Mouse (Mus musculus) heart, embryonic 14.5 days (tissue): ENCODE data around the gene Atp2a2. TPM values are rescaled to one million over a fixed set of nuclear protein-coding genes. Genes with fewer than 3 reads are reported as not detected.
A peak's percentile ranks its signal among the peaks of the same experiment; 100 is the strongest.

ENCODE experiments used
- ATAC-seq: fragments of 200-750 bp; cut with Nextera tagmentation; 2 replicates; pipeline ENCODE4 v1.8.0; 2017; ENCODE audit warnings: low read depth, moderate TSS enrichment; ENCODE audit not compliant: insufficient number of reproducible peaks, insufficient read depth, low FRiP score
- H3K27ac ChIP-seq, 2 experiments: fragments of 200-500 bp in 1 of 2; fragments of 300-500 bp in 1 of 2; sonication (generic) in 1 of 2; replicated peaks in 1 of 2; 2 replicates each; pipeline ENCODE4 v1.5.1; 2012 to 2014; ENCODE audit warnings: low read depth in 2 of 2, low read length in 2 of 2, control low read depth in 1 of 2, mild to moderate bottlenecking in 1 of 2, mixed read lengths in 1 of 2; ENCODE audit not compliant: control insufficient read depth in 1 of 2, insufficient read depth in 1 of 2
- H3K27me3 ChIP-seq: fragments of 300-500 bp; sonication (generic); 2 replicates; pipeline ENCODE4 v1.6.1; 2014; ENCODE audit warnings: mild to moderate bottlenecking, low read length, control low read depth; ENCODE audit not compliant: control insufficient read depth, insufficient read depth
- H3K36me3 ChIP-seq: fragments of 300-500 bp; sonication (generic); 2 replicates; pipeline ENCODE4 v1.6.1; 2014; ENCODE audit warnings: mild to moderate bottlenecking, control low read depth, low read length, mixed read lengths; ENCODE audit not compliant: control insufficient read depth, insufficient read depth
- H3K4me1 ChIP-seq, 2 experiments: fragments of 200-500 bp in 1 of 2; fragments of 300-500 bp in 1 of 2; sonication (generic) in 1 of 2; 2 replicates each; pipeline ENCODE4 v1.6.1; 2012 to 2014; ENCODE audit warnings: low read length in 2 of 2, control low read depth in 1 of 2, mixed read lengths in 1 of 2; ENCODE audit not compliant: control insufficient read depth in 2 of 2, insufficient read depth in 2 of 2
- H3K4me2 ChIP-seq: fragments of 300-500 bp; sonication (generic); 2 replicates; pipeline ENCODE4 v1.6.1; 2014; ENCODE audit warnings: mild to moderate bottlenecking, low read length
- H3K4me3 ChIP-seq, 2 experiments: fragments of 200-500 bp in 1 of 2; fragments of 300-500 bp in 1 of 2; sonication (generic) in 1 of 2; 2 replicates each; pipeline ENCODE4 v1.5.1; 2012 to 2014; ENCODE audit warnings: low read length in 2 of 2, mild to moderate bottlenecking in 2 of 2, control low read depth in 1 of 2, low read depth in 1 of 2, moderate library complexity in 1 of 2; ENCODE audit not compliant: control insufficient read depth in 1 of 2, insufficient read depth in 1 of 2
- H3K9ac ChIP-seq: fragments of 300-500 bp; sonication (generic); 2 replicates; pipeline ENCODE4 v1.6.1; 2014; ENCODE audit warnings: mild to moderate bottlenecking, low read length
- H3K9me3 ChIP-seq: fragments of 300-500 bp; sonication (generic); 2 replicates; pipeline ENCODE4 v1.6.1; 2016; ENCODE audit warnings: low read length, control low read depth; ENCODE audit not compliant: control insufficient read depth
- WGBS: fragments of 180-500 bp; shearing (Covaris S2); extraction: QIAGEN DNeasy Blood & Tissue Kit; methylation state at CpG from one replicate; pipeline ENCODE4 v1.1.7; 2014; 5-methylcytosine and 5-hydroxymethylcytosine counted together
- polyA plus RNA-seq: library from polyadenylated mRNA; unstranded; fragments of >200 nt; fragmentation: Nextera tagmentation; extraction: Ambion mirVana; gene quantifications from 2 replicates; pipeline ENCODE4 v1.2.1, GENCODE M21; 2014

The Atp2a2 gene
- 472 and 483 TPM in 2 replicates for polyA plus RNA-seq

DNA sequence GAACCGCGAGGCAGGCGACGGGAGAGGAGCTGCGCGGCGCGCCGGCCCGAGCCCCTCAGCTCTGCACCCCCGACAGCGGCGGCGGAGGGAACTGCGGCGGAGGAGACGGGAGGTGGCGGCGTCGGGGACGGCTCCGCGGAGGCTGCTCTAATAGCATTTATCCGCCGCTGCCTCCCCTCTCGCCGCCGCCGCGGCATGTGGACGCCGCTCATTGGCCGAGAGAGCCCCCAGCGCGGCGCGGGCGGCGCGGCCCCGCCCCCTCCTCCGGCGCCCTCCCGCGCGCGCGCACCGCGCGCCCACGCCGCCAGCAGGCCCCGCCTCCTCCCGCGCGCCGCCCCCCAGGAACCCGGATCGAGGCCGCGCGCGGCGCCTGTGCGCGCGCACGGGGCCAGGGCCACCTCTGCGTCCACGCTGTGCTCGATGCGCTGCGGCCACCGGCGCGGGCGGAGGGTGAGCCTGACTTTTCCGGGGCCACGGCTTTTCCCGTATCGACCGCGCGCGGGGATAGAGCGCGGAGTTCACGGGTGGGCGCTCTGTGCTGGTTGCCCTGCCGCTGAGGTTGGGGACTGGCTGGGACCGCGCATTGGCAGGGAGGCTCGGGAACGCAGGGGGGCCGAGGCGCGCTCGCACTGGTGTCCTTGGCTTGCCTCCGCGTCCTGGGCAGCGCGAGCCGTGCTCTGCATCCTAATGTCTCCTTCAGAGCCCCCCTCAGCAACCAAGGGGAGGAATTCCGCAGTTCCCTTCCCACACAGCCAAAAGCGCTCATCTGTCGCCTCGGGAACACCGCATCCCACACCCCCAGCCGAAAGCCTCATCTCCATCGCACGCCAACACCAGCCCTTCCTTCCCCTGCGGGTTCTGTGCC is at the start of gene Atp2a2:
Gene Atp2a2, minus strand, starts transcription at position 149 of the 865 bp plus-strand sequence.
- H3K4me3 ChIP-seq: peak within 1 kb of the TSS; percentile 96 to 98
- H3K4me2 ChIP-seq: peak within 1 kb of the TSS; percentile 83
- peaks cover 33% of the 10 kb centered on the region for H3K36me3 ChIP-seq
- peaks cover 3 to 20% of the 10 kb centered on the region in 2 experiments; a peak in 3 of 4 replicates for H3K4me1 ChIP-seq
- ATAC-seq: peak; percentile 91
- peak within 1 kb of the TSS; percentile 99 for H3K9ac ChIP-seq
- H3K9me3 ChIP-seq: peaks cover 4% of the 10 kb centered on the region; the same call in 1 of the 2 replicates
- H3K27me3 ChIP-seq: no peaks in the 10 kb centered on the region
- H3K27ac ChIP-seq: peak within 1 kb of the TSS; percentile 97 to 100
- WGBS: under 1% methylated on average over 90 of the region's 113 CpGs

DNA sequence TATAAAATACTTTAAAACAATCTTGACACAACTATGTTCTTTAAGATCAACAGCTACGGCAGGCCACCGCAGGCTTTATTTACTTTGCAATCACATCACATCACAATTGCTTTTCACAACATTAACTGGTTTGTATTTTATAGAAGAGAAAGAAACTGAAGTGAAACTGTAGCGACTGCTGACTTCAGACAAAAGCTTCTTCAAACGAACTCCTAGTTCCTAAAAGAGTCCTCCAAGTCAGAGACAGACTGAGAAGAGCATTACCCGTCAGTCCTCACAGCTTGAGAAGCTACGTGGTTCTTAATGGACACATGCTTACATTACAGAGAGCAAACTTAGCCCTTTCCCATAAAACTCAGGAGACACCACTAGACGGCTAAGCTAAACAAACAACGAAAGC is 48.4 kb upstream of the Atp2a2 start:
- Histone ChIP-seq H3K9me3 (no peaks in the 10 kb centered on the region), H3K9ac (no peak overlapping the region), H3K27me3 (no peaks in the 10 kb centered on the region), H3K4me1 (peaks cover 13 to 28% of the 10 kb centered on the region in 2 experiments), H3K4me3 (no peak overlapping the region), H3K27ac (no peak overlapping the region; a peak in 1 of 4 replicates), H3K4me2 (no peak overlapping the region), H3K36me3 (peaks cover 15% of the 10 kb centered on the region)
- ATAC-seq: no peak
- 78% methylated on average over 8 of the region's 8 CpGs for WGBS

DNA sequence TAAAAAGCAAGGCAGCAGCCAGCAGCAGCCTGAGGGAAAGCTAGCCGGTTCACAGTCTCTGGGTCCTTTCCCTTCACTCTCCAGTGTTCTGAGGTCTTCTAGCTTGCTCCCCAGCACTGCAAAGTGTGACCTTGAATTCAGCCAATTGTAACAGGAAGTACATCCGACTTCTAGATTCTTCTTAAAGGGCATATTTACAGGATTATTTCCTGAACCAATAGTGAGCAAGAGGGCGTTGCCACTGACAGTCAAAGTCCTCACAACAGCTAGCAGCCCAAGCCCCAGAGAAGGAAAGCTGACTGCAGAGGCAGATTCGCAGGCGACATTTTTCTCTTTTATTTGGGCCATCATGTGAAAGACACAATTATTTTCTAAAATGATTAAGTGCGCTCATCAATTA is 46.6 kb upstream of the Atp2a2 start:
- Histone ChIP-seq H3K4me1 (peaks cover 18 to 33% of the 10 kb centered on the region in 2 experiments), H3K9ac (0 out of 2 replicates have a peak overlapping the region, but pooled peaks have one; percentile 1), H3K27ac (peak overlapping the region; percentile 18 to 71; a peak in 3 of 4 replicates), H3K27me3 (no peaks in the 10 kb centered on the region), H3K9me3 (no peaks in the 10 kb centered on the region), H3K36me3 (peaks cover 12% of the 10 kb centered on the region), H3K4me3 (no peak overlapping the region), H3K4me2 (no peak overlapping the region)
- 48% methylated on average over 6 of the region's 6 CpGs for WGBS
- no peak for ATAC-seq

DNA sequence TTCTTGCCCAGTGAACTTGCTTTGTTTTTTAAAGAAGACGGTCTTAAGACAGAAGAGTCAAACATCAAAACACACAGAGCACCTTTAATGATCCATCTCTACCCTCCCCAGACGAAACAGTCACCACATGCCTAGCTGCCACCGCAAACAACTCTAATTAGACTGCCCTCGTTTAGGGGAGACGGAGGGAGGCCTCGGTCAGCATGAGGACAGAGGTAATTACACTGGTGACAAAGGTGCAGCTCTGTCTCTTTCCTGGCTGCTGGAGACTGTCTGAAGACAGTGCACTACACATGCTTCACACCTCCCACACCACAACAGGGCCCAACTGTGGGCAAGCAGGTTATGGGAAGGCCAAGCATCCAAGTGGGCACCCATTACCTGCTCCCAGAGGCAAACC is 45.8 kb upstream of the Atp2a2 start:
- 71% methylated on average over 6 of the region's 6 CpGs for WGBS
- no peak overlapping the region for H3K9ac ChIP-seq

DNA sequence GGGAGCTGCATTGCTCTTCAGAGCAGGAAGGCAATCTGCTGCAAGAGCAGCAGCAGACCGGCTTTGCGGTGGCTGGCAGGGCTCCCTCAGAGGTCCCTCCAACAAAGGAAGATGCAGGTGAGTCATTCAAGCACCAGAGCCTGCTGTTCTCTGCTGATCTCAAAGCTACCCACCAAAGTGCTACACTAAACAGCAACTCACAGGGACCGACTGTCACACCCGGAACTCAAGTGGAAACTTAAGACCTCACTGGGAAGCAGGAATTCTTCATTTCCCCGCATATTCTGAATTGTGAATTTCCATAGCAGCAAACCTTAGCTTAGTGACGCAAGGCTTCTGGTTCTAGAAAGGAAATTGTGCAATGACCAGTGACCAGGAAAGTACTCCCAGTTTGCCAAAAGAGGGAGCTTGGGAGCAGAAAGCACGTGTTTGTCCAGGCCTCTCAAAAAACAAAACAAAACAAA is 45.3 kb upstream of the Atp2a2 start:
- Histone ChIP-seq H3K27me3 (no peaks in the 10 kb centered on the region), H3K36me3 (peaks cover 7% of the 10 kb centered on the region), H3K27ac (peak overlapping the region; percentile 51 to 61), H3K4me2 (no peak overlapping the region), H3K9me3 (no peaks in the 10 kb centered on the region), H3K4me3 (no peak overlapping the region), H3K4me1 (peaks cover 20 to 37% of the 10 kb centered on the region in 2 experiments), H3K9ac (no peak overlapping the region; the same call in 1 of the 2 replicates)
- WGBS: 35% methylated on average over 7 of the region's 7 CpGs
- ATAC-seq: no peak

More for the DNA sequence above, 45.8 kb upstream of the Atp2a2 start:
- Histone ChIP-seq H3K4me1 (peaks cover 20 to 36% of the 10 kb centered on the region in 2 experiments), H3K27me3 (no peaks in the 10 kb centered on the region), H3K36me3 (peaks cover 12% of the 10 kb centered on the region), H3K27ac (peak overlapping the region; percentile 29 to 60; a peak in 1 of 4 replicates), H3K4me2 (no peak overlapping the region), H3K9me3 (no peaks in the 10 kb centered on the region), H3K4me3 (no peak overlapping the region)
- ATAC-seq: no peak

DNA sequence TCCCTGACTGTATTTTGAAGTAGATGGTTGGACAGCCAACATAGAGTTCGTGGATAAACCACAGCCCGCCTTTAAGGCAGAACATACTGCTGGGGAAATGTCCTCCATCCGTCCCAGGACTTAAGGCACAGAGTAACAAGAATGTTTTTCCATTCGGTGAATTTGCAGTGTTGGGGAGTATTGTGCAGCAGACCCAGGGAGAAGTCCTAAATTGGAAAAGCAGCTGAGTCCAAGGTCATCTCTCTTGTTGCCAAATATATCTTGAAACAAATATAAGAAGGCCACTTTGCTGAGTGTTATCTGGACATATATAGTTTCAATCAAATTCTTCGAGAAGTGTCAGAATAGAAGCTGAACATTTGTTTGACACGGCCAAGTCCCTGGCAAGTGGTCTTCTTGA is 41.4 kb upstream of the Atp2a2 start:
- H3K36me3 ChIP-seq: peaks cover 10% of the 10 kb centered on the region
- H3K27ac ChIP-seq: peak overlapping the region; percentile 91 to 94
- no peaks in the 10 kb centered on the region for H3K27me3 ChIP-seq
- peaks cover 13 to 23% of the 10 kb centered on the region in 2 experiments for H3K4me1 ChIP-seq
- 38% methylated on average over 6 of the region's 6 CpGs for WGBS
- H3K4me2 ChIP-seq: peak overlapping the region; percentile 9; the same call in 1 of the 2 replicates
- H3K9ac ChIP-seq: peak overlapping the region; percentile 41
- no peak overlapping the region for H3K4me3 ChIP-seq
- 0 out of 2 replicates have a peak, but pooled peaks have one; percentile 32 for ATAC-seq
- H3K9me3 ChIP-seq: no peaks in the 10 kb centered on the region

DNA sequence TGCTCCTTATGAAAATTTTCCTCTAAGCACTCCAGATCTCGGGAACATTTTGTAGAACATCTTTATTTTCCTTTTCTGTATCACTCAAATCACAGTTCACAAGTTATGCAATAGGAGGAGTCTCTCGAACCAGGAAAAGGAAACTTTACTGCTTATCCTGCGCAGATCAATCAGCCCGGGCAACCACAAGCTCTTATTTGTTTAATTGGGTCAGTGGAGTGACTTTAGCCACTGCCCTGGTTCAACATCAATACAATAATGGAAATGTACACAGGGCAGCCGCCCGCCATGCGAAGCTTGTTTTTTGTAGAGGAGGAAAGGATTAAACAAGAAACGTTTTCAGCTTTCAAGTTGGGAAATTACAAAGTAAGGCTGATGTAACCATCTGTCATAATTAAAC is 39.8 kb upstream of the Atp2a2 start:
- Histone ChIP-seq H3K4me1 (peaks cover 6 to 11% of the 10 kb centered on the region in 2 experiments), H3K9me3 (no peaks in the 10 kb centered on the region), H3K4me2 (no peak overlapping the region), H3K36me3 (peaks cover 10% of the 10 kb centered on the region), H3K27me3 (no peaks in the 10 kb centered on the region), H3K4me3 (no peak overlapping the region), H3K27ac (no peak overlapping the region), H3K9ac (no peak overlapping the region)
- WGBS: 88% methylated on average over 8 of the region's 8 CpGs
- ATAC-seq: no peak
